Mouse (Mus musculus): ENCODE results near the gene Tbc1d2b. TPM values are rescaled to one million over a fixed set of nuclear protein-coding genes. Genes with fewer than 3 reads are reported as not detected.
A peak's percentile ranks its signal among the peaks of the same experiment; 100 is the strongest.

Gene Tbc1d2b
- polyA plus RNA-seq, 1 experiment from 2014 or later: 5.4 TPM

GRCm38 (mm10) chr9:90226081-90226741, 44.4 kb downstream of the Tbc1d2b start:
- peak overlapping the region; percentile 43 for H3K27ac ChIP-seq
- no peaks in the 10 kb centered on the region for H3K27me3 ChIP-seq
- ATAC-seq (replicated peaks; ENCODE audit: insufficient number of reproducible peaks, insufficient read depth, low FRiP score, low read depth): no peak
- no peaks in the 10 kb centered on the region for H3K9me3 ChIP-seq (replicated peaks)
- 56% methylated on average over 21 of the region's 21 CpGs for WGBS
- no peak overlapping the region for H3K9ac ChIP-seq
- no peak overlapping the region for H3K4me3 ChIP-seq
- peaks cover 5% of the 10 kb centered on the region; the same call in 1 of the 2 replicates for H3K36me3 ChIP-seq
- H3K4me1 ChIP-seq (replicated peaks): peaks cover 17% of the 10 kb centered on the region
- H3K4me2 ChIP-seq: peak overlapping the region; percentile 22

GRCm38 (mm10) chr9:90222275-90222674, 48.3 kb downstream of the Tbc1d2b start:
- ATAC-seq (replicated peaks; ENCODE audit: insufficient number of reproducible peaks, insufficient read depth, low FRiP score, low read depth): no peak
- Histone ChIP-seq H3K9ac (no peak overlapping the region), H3K9me3 (replicated peaks) (no peaks in the 10 kb centered on the region), H3K4me1 (replicated peaks) (peaks cover 21% of the 10 kb centered on the region), H3K4me2 (no peak overlapping the region), H3K4me3 (no peak overlapping the region), H3K27me3 (no peaks in the 10 kb centered on the region), H3K36me3 (peaks cover 23% of the 10 kb centered on the region), H3K27ac (no peak overlapping the region)
- WGBS: 92% methylated on average over 3 of the region's 3 CpGs

- Histone ChIP-seq H3K27me3 (no peaks in the 10 kb centered on the region), H3K4me2 (no peak overlapping the region), H3K36me3 (peaks cover 17% of the 10 kb centered on the region), H3K4me1 (replicated peaks) (peaks cover 25% of the 10 kb centered on the region), H3K27ac (no peak overlapping the region), H3K9me3 (replicated peaks) (no peaks in the 10 kb centered on the region), H3K4me3 (no peak overlapping the region), H3K9ac (no peak overlapping the region)
- WGBS: 34% methylated on average over 4 of the region's 4 CpGs
- no peak for ATAC-seq (replicated peaks; ENCODE audit: insufficient number of reproducible peaks, insufficient read depth, low FRiP score, low read depth)
Measured at GRCm38 (mm10) chr9:90217501-90217900, 53.1 kb downstream of the Tbc1d2b start.

- Histone ChIP-seq H3K9ac (no peak overlapping the region), H3K4me1 (replicated peaks) (peaks cover 23% of the 10 kb centered on the region), H3K27ac (no peak overlapping the region), H3K36me3 (peaks cover 17% of the 10 kb centered on the region), H3K9me3 (replicated peaks) (no peaks in the 10 kb centered on the region), H3K4me3 (no peak overlapping the region), H3K4me2 (no peak overlapping the region), H3K27me3 (no peaks in the 10 kb centered on the region)
- no peak for ATAC-seq (replicated peaks; ENCODE audit: insufficient number of reproducible peaks, insufficient read depth, low FRiP score, low read depth)
- WGBS: 63% methylated on average over 11 of the region's 11 CpGs
Measured at GRCm38 (mm10) chr9:90216259-90217001, 54.2 kb downstream of the Tbc1d2b start.

- Histone ChIP-seq H3K4me1 (replicated peaks) (peaks cover 23% of the 10 kb centered on the region), H3K27ac (no peak overlapping the region), H3K27me3 (no peaks in the 10 kb centered on the region), H3K4me3 (no peak overlapping the region), H3K4me2 (no peak overlapping the region), H3K36me3 (no peaks in the 10 kb centered on the region), H3K9ac (no peak overlapping the region), H3K9me3 (replicated peaks) (no peaks in the 10 kb centered on the region)
- WGBS: 49% methylated on average over 3 of the region's 3 CpGs
- ATAC-seq (replicated peaks; ENCODE audit: insufficient number of reproducible peaks, insufficient read depth, low FRiP score, low read depth): no peak
Measured at GRCm38 (mm10) chr9:90213127-90213526, 57.5 kb downstream of the Tbc1d2b start.

GRCm38 (mm10) chr9:90208655-90209054, 61.9 kb downstream of the Tbc1d2b start:
- Histone ChIP-seq H3K4me3 (no peak overlapping the region), H3K36me3 (no peaks in the 10 kb centered on the region), H3K27ac (no peak overlapping the region), H3K4me1 (replicated peaks) (peaks cover 8% of the 10 kb centered on the region), H3K27me3 (no peaks in the 10 kb centered on the region), H3K9me3 (replicated peaks) (no peaks in the 10 kb centered on the region), H3K4me2 (no peak overlapping the region), H3K9ac (no peak overlapping the region)
- WGBS: 83% methylated on average over 6 of the region's 6 CpGs
- no peak for ATAC-seq (replicated peaks; ENCODE audit: insufficient number of reproducible peaks, insufficient read depth, low FRiP score, low read depth)

GRCm38 (mm10) chr9:90207808-90208207, 62.8 kb downstream of the Tbc1d2b start:
- Histone ChIP-seq H3K9me3 (replicated peaks) (no peaks in the 10 kb centered on the region), H3K9ac (no peak overlapping the region), H3K4me3 (no peak overlapping the region), H3K27ac (no peak overlapping the region), H3K36me3 (no peaks in the 10 kb centered on the region), H3K4me1 (replicated peaks) (peaks cover under 1% of the 10 kb centered on the region; the same call in 1 of the 2 replicates), H3K27me3 (no peaks in the 10 kb centered on the region), H3K4me2 (no peak overlapping the region)
- WGBS: 81% methylated on average over 8 of the region's 8 CpGs
- no peak for ATAC-seq (replicated peaks; ENCODE audit: insufficient number of reproducible peaks, insufficient read depth, low FRiP score, low read depth)

GRCm38 (mm10) chr9:90206500-90206899, 64.1 kb downstream of the Tbc1d2b start:
- H3K4me3 ChIP-seq: no peak overlapping the region
- no peaks in the 10 kb centered on the region for H3K9me3 ChIP-seq (replicated peaks)
- H3K4me1 ChIP-seq (replicated peaks): no peaks in the 10 kb centered on the region
- H3K36me3 ChIP-seq: no peaks in the 10 kb centered on the region
- H3K9ac ChIP-seq: no peak overlapping the region
- no peaks in the 10 kb centered on the region for H3K27me3 ChIP-seq
- no peak overlapping the region for H3K27ac ChIP-seq
- 40% methylated on average over 2 of the region's 2 CpGs for WGBS
- no peak overlapping the region for H3K4me2 ChIP-seq
- ATAC-seq (replicated peaks; ENCODE audit: insufficient number of reproducible peaks, insufficient read depth, low FRiP score, low read depth): no peak

- no peak overlapping the region for H3K9ac ChIP-seq
- no peak overlapping the region for H3K4me2 ChIP-seq
- no peak for ATAC-seq (replicated peaks; ENCODE audit: insufficient number of reproducible peaks, insufficient read depth, low FRiP score, low read depth)
- H3K4me3 ChIP-seq: no peak overlapping the region
- H3K27me3 ChIP-seq: no peaks in the 10 kb centered on the region
- H3K4me1 ChIP-seq (replicated peaks): peaks cover 6% of the 10 kb centered on the region
- no peaks in the 10 kb centered on the region for H3K36me3 ChIP-seq
- no peaks in the 10 kb centered on the region for H3K9me3 ChIP-seq (replicated peaks)
- 59% methylated on average over 8 of the region's 8 CpGs for WGBS
- H3K27ac ChIP-seq: no peak overlapping the region
Measured at GRCm38 (mm10) chr9:90204396-90204915, 66.1 kb downstream of the Tbc1d2b start.

GRCm38 (mm10) chr9:90203233-90203632, 67.4 kb downstream of the Tbc1d2b start:
- no peak overlapping the region for H3K4me3 ChIP-seq

GRCm38 (mm10) chr9:90201541-90201940, 69.1 kb downstream of the Tbc1d2b start:
- H3K4me2 ChIP-seq: no peak overlapping the region
- H3K36me3 ChIP-seq: no peaks in the 10 kb centered on the region
- no peak overlapping the region for H3K27ac ChIP-seq
- H3K4me1 ChIP-seq (replicated peaks): peaks cover 30% of the 10 kb centered on the region
- no peaks in the 10 kb centered on the region for H3K9me3 ChIP-seq (replicated peaks)
- no peaks in the 10 kb centered on the region for H3K27me3 ChIP-seq
- 45% methylated on average over 4 of the region's 4 CpGs for WGBS
- no peak overlapping the region for H3K9ac ChIP-seq
- H3K4me3 ChIP-seq: no peak overlapping the region
- ATAC-seq (replicated peaks; ENCODE audit: insufficient number of reproducible peaks, insufficient read depth, low FRiP score, low read depth): no peak

More at GRCm38 (mm10) chr9:90203233-90203632, 67.4 kb downstream of the Tbc1d2b start:
- no peak for ATAC-seq (replicated peaks; ENCODE audit: insufficient number of reproducible peaks, insufficient read depth, low FRiP score, low read depth)
- 82% methylated on average over 5 of the region's 5 CpGs for WGBS
- H3K27ac ChIP-seq: no peak overlapping the region
- no peak overlapping the region for H3K9ac ChIP-seq
- no peak overlapping the region for H3K4me2 ChIP-seq
- no peaks in the 10 kb centered on the region for H3K9me3 ChIP-seq (replicated peaks)
- H3K36me3 ChIP-seq: no peaks in the 10 kb centered on the region
- H3K27me3 ChIP-seq: no peaks in the 10 kb centered on the region
- peaks cover 18% of the 10 kb centered on the region for H3K4me1 ChIP-seq (replicated peaks)

All from heart, embryonic 15.5 days (tissue).